Mouse (Mus musculus) kidney, adult 2 months (tissue): ENCODE results near the gene Apof.

ENCODE experiments used
- CTCF ChIP-seq: fragments of 200-500 bp; conservative IDR thresholded peaks from 2 replicates; pipeline ENCODE4 v1.5.1; 2011; ENCODE audit warnings: low read depth, mild to moderate bottlenecking, control low read depth, low read length, moderate library complexity, mixed read lengths; ENCODE audit not compliant: insufficient read depth, insufficient read length
- POLR2A ChIP-seq: fragments of 200-500 bp; IDR thresholded peaks from one replicate; pipeline ENCODE4 v1.6.1; 2011; ENCODE audit warnings: low read depth, low read length, control low read depth

GRCm38 (mm10) chr10:128302785-128303125, 34.3 kb downstream of the Apof start:
- TF ChIP-seq CTCF (no peak), POLR2A (no peak)
